Mouse (Mus musculus) embryonic facial prominence, embryonic 11.5 days (tissue): Measurements from ENCODE around the gene Mfsd12. TPM values are rescaled to one million over a fixed set of nuclear protein-coding genes. Genes with fewer than 3 reads are reported as not detected.

Experiments used
- ATAC-seq: fragments of 200-750 bp; cut with Nextera tagmentation; replicated peaks from 2 replicates; pipeline ENCODE4 v1.8.0; 2017; ENCODE audit warnings: low read depth; ENCODE audit not compliant: insufficient number of reproducible peaks, low FRiP score, low TSS enrichment
- DNase-seq: peaks from one replicate; pipeline ENCODE4 v3.0.0-alpha.2; 2015; ENCODE audit warnings: low spot score
- H3K27ac ChIP-seq: fragments of 300-500 bp; sonication (generic); replicated peaks from 2 replicates; pipeline ENCODE4 v1.5.1; 2014; ENCODE audit warnings: mild to moderate bottlenecking, low read depth, low read length, control low read depth
- H3K27me3 ChIP-seq: fragments of 300-500 bp; sonication (generic); 2 replicates; pipeline ENCODE4 v1.6.1; 2014; ENCODE audit warnings: mild to moderate bottlenecking, low read length, moderate library complexity, mixed read lengths; ENCODE audit not compliant: control insufficient read depth, insufficient read depth
- H3K36me3 ChIP-seq: fragments of 300-500 bp; sonication (generic); replicated peaks from 2 replicates; pipeline ENCODE4 v1.6.1; 2014; ENCODE audit warnings: low read depth, mild to moderate bottlenecking, low read length, moderate library complexity, mixed read lengths; ENCODE audit not compliant: control insufficient read depth, insufficient read depth
- H3K4me1 ChIP-seq: fragments of 300-500 bp; sonication (generic); 2 replicates; pipeline ENCODE4 v1.6.1; 2014; ENCODE audit warnings: low read length, mixed read lengths; ENCODE audit not compliant: control insufficient read depth, insufficient read depth
- H3K4me2 ChIP-seq: fragments of 300-500 bp; sonication (generic); 2 replicates; pipeline ENCODE4 v1.6.1; 2014; ENCODE audit warnings: low read depth, mild to moderate bottlenecking, control low read depth, low read length, moderate library complexity
- H3K4me3 ChIP-seq: fragments of 300-500 bp; sonication (generic); 2 replicates; pipeline ENCODE4 v1.5.1; 2014; ENCODE audit warnings: low read depth, low read length, control low read depth
- H3K9ac ChIP-seq: fragments of 300-500 bp; sonication (generic); replicated peaks from 2 replicates; pipeline ENCODE4 v1.6.1; 2014; ENCODE audit warnings: mild to moderate bottlenecking, control low read depth, low read length
- H3K9me3 ChIP-seq: fragments of 300-500 bp; sonication (generic); replicated peaks from 2 replicates; pipeline ENCODE4 v1.6.1; 2016; ENCODE audit warnings: mild to moderate bottlenecking, low read length, inconsistent platforms, mixed read lengths; ENCODE audit not compliant: control insufficient read depth
- WGBS: fragments of 180-500 bp; shearing (Covaris S2); extraction: QIAGEN DNeasy Blood & Tissue Kit; methylation state at CpG from one replicate; pipeline ENCODE4 v1.1.7; 2014; 5-methylcytosine and 5-hydroxymethylcytosine counted together
- polyA plus RNA-seq: library from polyadenylated mRNA; unstranded; fragments of >200 nt; fragmentation: Nextera tagmentation; extraction: Ambion mirVana; gene quantifications from 2 replicates; pipeline ENCODE4 v1.2.1, GENCODE M21; 2014

The Mfsd12 gene
- polyA plus RNA-seq, 1 experiment from 2014 or later, result 4.0 TPM

DNA sequence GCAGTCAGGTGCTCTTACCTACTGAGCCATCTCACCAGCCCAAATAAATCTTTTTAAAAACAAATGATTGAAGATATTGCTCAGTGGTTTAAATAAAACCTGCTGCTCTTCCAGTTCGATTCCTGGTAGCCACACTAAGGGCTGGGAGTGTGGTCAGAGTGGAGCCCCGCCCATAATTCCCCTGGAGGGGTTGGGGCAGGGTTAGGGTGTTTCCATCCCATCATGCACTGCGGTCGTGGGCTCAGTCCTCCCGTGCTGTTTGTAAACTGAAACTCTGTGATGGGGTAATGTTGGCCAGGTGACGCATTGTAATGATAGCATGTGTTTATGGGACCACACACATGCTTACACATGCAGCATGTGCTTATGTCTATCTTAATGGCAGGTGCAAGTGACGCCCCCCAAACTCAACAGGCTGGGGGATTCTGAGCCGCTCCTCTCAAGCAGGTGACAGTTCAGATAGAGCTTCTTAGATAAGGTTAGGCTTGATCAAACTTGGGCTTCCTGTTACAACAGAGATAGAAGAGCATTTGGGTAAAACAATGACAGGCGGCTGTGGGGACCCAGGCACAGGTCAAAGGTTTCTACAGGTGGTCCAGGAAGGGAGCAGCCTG lies 5.5 kb upstream of the Mfsd12 start:
- no peak overlapping the region for H3K4me2 ChIP-seq
- H3K4me1 ChIP-seq, result peaks cover 6% of the 10 kb centered on the region
- WGBS, result 21% methylated on average over 9 of the region's 9 CpGs
- no peak for ATAC-seq
- no peaks in the 10 kb centered on the region for H3K9me3 ChIP-seq
- no peak for DNase-seq
- H3K27me3 ChIP-seq, result no peaks in the 10 kb centered on the region
- no peak overlapping the region for H3K9ac ChIP-seq
- no peaks in the 10 kb centered on the region; the same call in 1 of the 2 replicates for H3K36me3 ChIP-seq
- no peak overlapping the region for H3K27ac ChIP-seq
- H3K4me3 ChIP-seq, result no peak overlapping the region

GRCm38 (mm10) chr10:81354738-81355477 lies 2.4 kb upstream of the Mfsd12 start:
- Histone ChIP-seq H3K9me3 (no peaks in the 10 kb centered on the region), H3K9ac (no peak overlapping the region), H3K4me1 (no peaks in the 10 kb centered on the region; the same call in 1 of the 2 replicates), H3K27me3 (no peaks in the 10 kb centered on the region), H3K4me3 (no peak overlapping the region), H3K4me2 (no peak overlapping the region), H3K27ac (no peak overlapping the region), H3K36me3 (no peaks in the 10 kb centered on the region)
- DNase-seq, result no peak
- WGBS, result 55% methylated on average over 9 of the region's 9 CpGs
- ATAC-seq, result no peak

DNA sequence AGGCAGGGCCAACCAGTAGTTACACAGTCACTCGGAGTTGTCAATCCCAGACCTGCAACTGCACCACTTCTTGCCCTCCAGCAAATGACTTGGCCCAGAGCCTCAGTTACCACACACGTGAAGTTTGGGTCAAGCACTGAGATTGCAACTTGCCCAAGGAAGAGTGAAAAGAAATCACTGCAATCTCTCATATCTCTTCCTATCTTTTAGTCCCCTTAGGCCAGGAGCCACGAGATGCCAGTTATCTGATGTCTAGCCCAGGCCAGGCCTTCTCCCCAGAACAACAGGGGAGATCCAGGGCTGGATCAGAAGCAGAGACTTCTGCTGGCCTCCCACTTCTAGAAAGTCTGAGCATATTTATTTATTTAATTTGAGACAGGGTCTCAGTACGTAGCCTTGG lies 1.8 kb upstream of the Mfsd12 start:
- Histone ChIP-seq H3K4me3 (no peak overlapping the region), H3K4me1 (no peaks in the 10 kb centered on the region; the same call in 1 of the 2 replicates)

DNA sequence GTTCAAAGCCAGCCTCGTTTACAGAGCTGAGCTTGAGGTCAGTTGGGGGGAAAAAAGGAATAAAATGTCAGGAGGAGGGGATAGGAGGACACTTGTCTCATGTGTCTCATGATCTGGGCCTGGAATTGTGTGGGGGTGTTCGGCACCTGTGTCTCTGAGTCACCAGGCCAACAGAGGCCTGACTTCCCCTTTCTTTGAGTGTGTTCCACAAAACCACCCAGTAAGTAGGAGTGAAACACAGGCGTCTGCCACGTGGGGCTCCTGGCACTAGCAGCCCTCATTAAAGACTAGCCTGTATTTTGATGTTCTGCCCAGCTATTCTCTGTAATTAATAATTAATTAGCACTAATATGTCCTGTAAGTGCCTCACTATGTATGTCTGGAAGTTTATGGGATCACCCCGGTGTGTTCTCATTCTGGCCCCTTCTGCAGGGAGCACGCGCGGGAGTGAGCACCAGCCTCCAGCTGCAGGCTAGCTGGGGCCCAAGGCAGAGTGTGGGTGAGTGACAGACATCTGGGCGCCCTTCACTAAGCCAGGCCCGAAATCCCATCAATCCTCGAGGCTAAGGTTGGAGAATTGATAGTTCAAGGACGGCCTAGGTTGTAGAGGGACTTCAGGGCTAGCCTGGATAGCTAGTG lies 820 bp upstream of the Mfsd12 start:
- Histone ChIP-seq H3K36me3 (no peaks in the 10 kb centered on the region), H3K9me3 (no peaks in the 10 kb centered on the region), H3K4me2 (no peak overlapping the region), H3K27me3 (no peaks in the 10 kb centered on the region), H3K27ac (no peak overlapping the region), H3K4me1 (no peaks in the 10 kb centered on the region; the same call in 1 of the 2 replicates), H3K9ac (no peak overlapping the region), H3K4me3 (no peak overlapping the region)
- 54% methylated on average over 12 of the region's 12 CpGs for WGBS
- DNase-seq (no peak), ATAC-seq (no peak)

More for the DNA sequence above, 1.8 kb upstream of the Mfsd12 start:
- Histone ChIP-seq H3K9me3 (no peaks in the 10 kb centered on the region), H3K27me3 (no peaks in the 10 kb centered on the region), H3K9ac (no peak overlapping the region), H3K27ac (no peak overlapping the region), H3K36me3 (no peaks in the 10 kb centered on the region), H3K4me2 (no peak overlapping the region)
- 88% methylated on average over 4 of the region's 4 CpGs for WGBS
- ATAC-seq (no peak), DNase-seq (no peak)

DNA sequence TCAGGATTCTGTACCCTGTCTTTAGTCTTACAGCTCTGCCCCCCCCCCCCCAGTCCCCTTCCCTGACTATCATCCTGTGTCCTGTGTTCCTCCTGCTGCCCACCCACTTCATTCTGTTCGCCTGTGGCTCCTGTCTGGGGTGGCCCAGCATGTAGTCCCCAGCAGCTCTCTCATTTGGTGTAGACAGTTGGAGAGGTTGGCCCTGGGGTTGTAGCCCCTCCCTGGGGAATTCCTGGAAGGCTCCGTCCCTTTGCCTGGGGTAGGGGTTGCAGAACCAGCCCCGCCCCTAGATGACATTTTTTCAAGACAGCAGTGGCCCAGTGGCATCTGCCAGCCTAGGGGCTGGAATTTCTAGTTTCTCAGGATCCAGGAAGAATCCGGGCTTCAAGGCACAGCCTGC lies 918 bp downstream of the Mfsd12 start:
- peak overlapping the region; percentile 97 for H3K4me2 ChIP-seq
- peak overlapping the region; percentile 70 for H3K9ac ChIP-seq
- H3K27ac ChIP-seq, result no peak overlapping the region
- no peak for ATAC-seq
- no peaks in the 10 kb centered on the region for H3K9me3 ChIP-seq
- H3K36me3 ChIP-seq, result no peaks in the 10 kb centered on the region; the same call in 1 of the 2 replicates
- DNase-seq, result no peak
- 28% methylated on average over 4 of the region's 4 CpGs for WGBS
- peak overlapping the region; percentile 67 for H3K4me3 ChIP-seq
- peaks cover 4% of the 10 kb centered on the region for H3K27me3 ChIP-seq
- no peaks in the 10 kb centered on the region; the same call in 1 of the 2 replicates for H3K4me1 ChIP-seq

- no peak overlapping the region for H3K4me3 ChIP-seq
- ATAC-seq (no peak), DNase-seq (no peak)
- no peak overlapping the region for H3K4me2 ChIP-seq
- H3K4me1 ChIP-seq, result peaks cover 4% of the 10 kb centered on the region; the same call in 1 of the 2 replicates
- H3K9me3 ChIP-seq, result no peaks in the 10 kb centered on the region
- no peaks in the 10 kb centered on the region; the same call in 1 of the 2 replicates for H3K36me3 ChIP-seq
- no peak overlapping the region for H3K9ac ChIP-seq
- H3K27me3 ChIP-seq, result peaks cover 10% of the 10 kb centered on the region
- 64% methylated on average over 1 of the region's 1 CpGs for whole genome bisulfite sequencing
- no peak overlapping the region for H3K27ac ChIP-seq
These were observed 1.6 kb downstream of the Mfsd12 start for GRCm38 (mm10) chr10:81358841-81359240.

GRCm38 (mm10) chr10:81360721-81361120 lies 3.4 kb downstream of the Mfsd12 start:
- Histone ChIP-seq H3K9me3 (no peaks in the 10 kb centered on the region), H3K4me1 (peaks cover 11% of the 10 kb centered on the region), H3K27me3 (peaks cover 20% of the 10 kb centered on the region), H3K9ac (no peak overlapping the region), H3K4me2 (no peak overlapping the region), H3K27ac (0 out of 2 replicates have a peak overlapping the region, but pooled peaks have one; percentile 35), H3K4me3 (no peak overlapping the region), H3K36me3 (no peaks in the 10 kb centered on the region; the same call in 1 of the 2 replicates)
- ATAC-seq, result no peak
- WGBS, result 73% methylated on average over 8 of the region's 8 CpGs
- no peak for DNase-seq
